Mouse (Mus musculus) stomach, postnatal 0 days (tissue): ENCODE data around the gene Prkg1. TPM values are rescaled to one million over a fixed set of nuclear protein-coding genes. Genes with fewer than 3 reads are reported as not detected.
"Not testable (repeated sequence)": the region's sequence is repeated elsewhere in the genome, so short reads cannot be mapped to it uniquely, and the experiment has no call there.

Experiments
- ATAC-seq: fragments of 200-750 bp; cut with Nextera tagmentation; 2 replicates; pipeline ENCODE4 v1.8.0; 2017; ENCODE audit not compliant: low FRiP score, low TSS enrichment
- DNase-seq: peaks from one replicate; pipeline ENCODE4 v3.0.0-alpha.2; 2016; ENCODE audit warnings: low spot score
- H3K27ac ChIP-seq: fragments of 300-500 bp; sonication (generic); replicated peaks from 2 replicates; pipeline ENCODE4 v1.5.1; 2014; ENCODE audit warnings: mild to moderate bottlenecking, control low read depth
- H3K27me3 ChIP-seq: fragments of 300-500 bp; sonication (generic); 2 replicates; pipeline ENCODE4 v1.6.1; 2014; ENCODE audit warnings: low read length; ENCODE audit not compliant: control insufficient read depth, insufficient read depth
- H3K36me3 ChIP-seq: fragments of 300-500 bp; sonication (generic); 2 replicates; pipeline ENCODE4 v1.6.1; 2014; ENCODE audit warnings: low read length, mixed read lengths; ENCODE audit not compliant: control insufficient read depth, insufficient read depth
- H3K4me1 ChIP-seq: fragments of 300-500 bp; sonication (generic); replicated peaks from 2 replicates; pipeline ENCODE4 v1.6.1; 2014; ENCODE audit warnings: antibody characterized with exemption; ENCODE audit not compliant: control insufficient read depth, insufficient read depth
- H3K4me2 ChIP-seq: fragments of 300-500 bp; sonication (generic); replicated peaks from 2 replicates; pipeline ENCODE4 v1.6.1; 2014; ENCODE audit warnings: low read depth, mild to moderate bottlenecking, control low read depth, moderate library complexity
- H3K4me3 ChIP-seq: fragments of 300-500 bp; sonication (generic); 2 replicates; pipeline ENCODE4 v1.5.1; 2014; ENCODE audit warnings: low read depth, low read length, control low read depth
- H3K9ac ChIP-seq: fragments of 300-500 bp; sonication (generic); 2 replicates; pipeline ENCODE4 v1.6.1; 2014; ENCODE audit warnings: mild to moderate bottlenecking, low read length, control low read depth, mixed read lengths
- H3K9me3 ChIP-seq: fragments of 300-500 bp; sonication (generic); 2 replicates; pipeline ENCODE4 v1.6.1; 2016; ENCODE audit warnings: low read length; ENCODE audit not compliant: control insufficient read depth
- CTCF ChIP-seq: IDR thresholded peaks from 2 replicates; pipeline ENCODE4 v1.5.1; 2016; ENCODE audit warnings: antibody characterized with exemption, low read depth, mild to moderate bottlenecking, moderate library complexity
- EP300 ChIP-seq: optimal IDR thresholded peaks from 2 replicates; pipeline ENCODE3; 2016; ENCODE audit warnings: antibody characterized with exemption
- WGBS: fragments of 180-500 bp; shearing (Covaris S2); extraction: QIAGEN DNeasy Blood & Tissue Kit; methylation state at CpG from one replicate; pipeline ENCODE4 v1.1.7; 2014; 5-methylcytosine and 5-hydroxymethylcytosine counted together
- polyA plus RNA-seq: library from polyadenylated mRNA; unstranded; fragments of >200 nt; fragmentation: Nextera tagmentation; extraction: Ambion mirVana; gene quantifications from 2 replicates; pipeline ENCODE4 v1.2.1, GENCODE M21; 2015

Gene Prkg1
- polyA plus RNA-seq, 1 experiment from 2014 or later, result 6.4 TPM

- no peaks in the 10 kb centered on the region for H3K4me1 ChIP-seq
- ATAC-seq, result no peak
- no peak overlapping the region for H3K4me2 ChIP-seq
- H3K27me3 ChIP-seq, result no peaks in the 10 kb centered on the region
- no peak overlapping the region for H3K4me3 ChIP-seq
- H3K9ac ChIP-seq, result no peak overlapping the region
- TF ChIP-seq CTCF (no peak), EP300 (no peak)
- no peaks in the 10 kb centered on the region for H3K36me3 ChIP-seq
- H3K9me3 ChIP-seq, result no peaks in the 10 kb centered on the region
- H3K27ac ChIP-seq, result no peak overlapping the region
- DNase-seq, result no peak
These were observed 504.3 kb downstream of the Prkg1 start for GRCm38 (mm10) chr19:31260494-31260893.

GRCm38 (mm10) chr19:31255780-31256179 is 509.1 kb downstream of the Prkg1 start:
- H3K9ac ChIP-seq, result no peak overlapping the region
- H3K9me3 ChIP-seq, result no peaks in the 10 kb centered on the region
- H3K4me1 ChIP-seq, result no peaks in the 10 kb centered on the region
- DNase-seq (no peak), ATAC-seq (no peak)
- H3K4me3 ChIP-seq, result no peak overlapping the region
- no peaks in the 10 kb centered on the region for H3K36me3 ChIP-seq
- no peaks in the 10 kb centered on the region for H3K27me3 ChIP-seq
- TF ChIP-seq CTCF (no peak), EP300 (no peak)
- no peak overlapping the region for H3K4me2 ChIP-seq
- no peak overlapping the region for H3K27ac ChIP-seq
- WGBS, result 56% methylated on average over 2 of the region's 2 CpGs

- H3K9ac ChIP-seq, result no peak overlapping the region
- H3K27me3 ChIP-seq, result no peaks in the 10 kb centered on the region
- H3K36me3 ChIP-seq, result no peaks in the 10 kb centered on the region
- H3K4me1 ChIP-seq, result no peaks in the 10 kb centered on the region
- H3K4me3 ChIP-seq, result no peak overlapping the region
- no peak for TF ChIP-seq EP300
- no peak for TF ChIP-seq CTCF
- H3K27ac ChIP-seq, result no peak overlapping the region
- no peak overlapping the region for H3K4me2 ChIP-seq
- DNase-seq, result no peak
- no peak for ATAC-seq
- H3K9me3 ChIP-seq, result no peaks in the 10 kb centered on the region
These were observed 532.4 kb downstream of the Prkg1 start for GRCm38 (mm10) chr19:31232410-31232809.

- Histone ChIP-seq H3K4me3 (no peak overlapping the region), H3K9ac (no peak overlapping the region), H3K4me1 (no peaks in the 10 kb centered on the region), H3K27me3 (no peaks in the 10 kb centered on the region), H3K4me2 (no peak overlapping the region), H3K27ac (no peak overlapping the region), H3K9me3 (no peaks in the 10 kb centered on the region), H3K36me3 (no peaks in the 10 kb centered on the region)
- DNase-seq (no peak), ATAC-seq (no peak)
- TF ChIP-seq EP300 (no peak), CTCF (no peak)
- WGBS, result 87% methylated on average over 3 of the region's 3 CpGs
These were observed 536.4 kb downstream of the Prkg1 start for GRCm38 (mm10) chr19:31228385-31228784.

- DNase-seq (no peak), ATAC-seq (no peak)
- TF ChIP-seq CTCF, result no peak
- TF ChIP-seq EP300, result no peak
- Histone ChIP-seq H3K27me3 (no peaks in the 10 kb centered on the region), H3K4me1 (no peaks in the 10 kb centered on the region), H3K9ac (no peak overlapping the region), H3K9me3 (no peaks in the 10 kb centered on the region), H3K27ac (no peak overlapping the region), H3K4me3 (no peak overlapping the region), H3K4me2 (no peak overlapping the region), H3K36me3 (no peaks in the 10 kb centered on the region)
- 82% methylated on average over 1 of the region's 1 CpGs for WGBS
These were observed 541.4 kb downstream of the Prkg1 start for GRCm38 (mm10) chr19:31223457-31223856.

GRCm38 (mm10) chr19:31219261-31219660 is 545.6 kb downstream of the Prkg1 start:
- not testable (repeated sequence) for H3K9me3 ChIP-seq, H3K4me1 ChIP-seq, H3K36me3 ChIP-seq, DNase-seq, H3K4me3 ChIP-seq, H3K27ac ChIP-seq, H3K27me3 ChIP-seq, H3K4me2 ChIP-seq, ATAC-seq, H3K9ac ChIP-seq
- 73% methylated on average over 4 of the region's 4 CpGs for WGBS

GRCm38 (mm10) chr19:31210850-31211249 is 554.0 kb downstream of the Prkg1 start:
- no peaks in the 10 kb centered on the region for H3K27me3 ChIP-seq
- DNase-seq (no peak), ATAC-seq (no peak)
- H3K4me1 ChIP-seq, result no peaks in the 10 kb centered on the region
- H3K4me3 ChIP-seq, result no peak overlapping the region
- H3K9ac ChIP-seq, result no peak overlapping the region
- no peaks in the 10 kb centered on the region for H3K36me3 ChIP-seq
- no peaks in the 10 kb centered on the region for H3K9me3 ChIP-seq
- H3K4me2 ChIP-seq, result no peak overlapping the region
- TF ChIP-seq CTCF (no peak), EP300 (no peak)
- no peak overlapping the region for H3K27ac ChIP-seq
- WGBS, result 57% methylated on average over 3 of the region's 3 CpGs
